Mouse (Mus musculus): ENCODE results near the gene Nsmce4a.

GRCm38 (mm10) chr7:130540176-130540575 lies 32.7 kb downstream of the Nsmce4a start:
- TF ChIP-seq CTCF (conservative IDR thresholded peaks at IDR 0.05; ENCODE audit: low read length) = no peak
- TF ChIP-seq POU5F1 (IDR thresholded peaks at IDR 0.05; ENCODE audit: borderline replicate concordance, low read length) = no peak

Data from E14TG2a.4 (cell line).